13 mouse cellular contexts compared by ENCODE assay signal in genomic region chr2:7080086-7080485, GRCm38 (mm10).
DNase-seq lines count a peak whose midpoint lies in the region; ATAC-seq and TF ChIP-seq lines count a peak whose summit lies in the region.
"Had no signal": no experiment of that assay in that cellular context is flagged by ENCODE, and none has a peak within 500 bp of the region (broad histone marks: within the 10 kb centered on the region; RNA-seq: fewer than 3 reads in every experiment).

No protein-coding gene starts in this region.

- H3K4me3 ChIP-seq in layer of hippocampus, adult 2 months, result no peak overlapping the region
- H3K4me3 ChIP-seq: erythroblast, embryonic 14.5 days had no signal

- intact Hi-C loops in heart, postnatal 10 days (cut with DNase I), result loop anchor here (5.0 to 10.0 kb wide), 2 partner anchors 88 to 545 kb away; no protein-coding TSS in a partner anchor

- ATAC-seq in megakaryocyte progenitor cell, adult 5-6 weeks (replicated peaks; ENCODE audit: poor library complexity), result 0 out of 2 replicates have a peak, but pooled peaks have one; percentile 19
- ATAC-seq: CD4-positive, CD25-positive, alpha-beta regulatory T cell, adult 4 months had no signal

- TF ChIP-seq CTCF in layer of hippocampus, adult 2 months (conservative IDR thresholded peaks at IDR 0.05), result no peak

- DNase-seq in heart, adult 11 months, result peak; percentile 80
- no peak for DNase-seq in heart, postnatal 10 days
- DNase-seq in layer of hippocampus, adult 2 months (ENCODE audit: low spot score in 2 of 2), result no peak
- no peak for DNase-seq in layer of hippocampus, postnatal 36 days
- peak; percentile 25 for DNase-seq in adipocyte (ENCODE audit: low spot score)
- no peak for DNase-seq in cerebellum, adult 11 months
- DNase-seq: right cerebral cortex, postnatal 25 days; thymus, postnatal 14 days had no signal

- H3K27ac ChIP-seq in layer of hippocampus, adult 2 months, result peak overlapping the region; percentile 9; the same call in 1 of the 2 replicates
- H3K27ac ChIP-seq: hindbrain, embryonic 14.5 days; kidney, embryonic 15.5 days had no signal

Comparison
In these comparisons a context has a peak if more than half of its experiments do, and no peak if none do; other contexts are left out.
1. DNase-seq: peak in heart, adult 11 months (single experiment) and adipocyte (single experiment); none in heart, postnatal 10 days (0 of 2), layer of hippocampus, adult 2 months (0 of 2), layer of hippocampus, postnatal 36 days (0 of 2) and cerebellum, adult 11 months (single experiment).